Mouse (Mus musculus): ENCODE data around the gene Mllt1.

- no peak for TF ChIP-seq POLR2A (IDR thresholded peaks at IDR 0.05; ENCODE audit: insufficient read length, low read depth)
- no peak for TF ChIP-seq USF1 (IDR thresholded peaks at IDR 0.05; ENCODE audit: low read depth)
- TF ChIP-seq MYOG (IDR thresholded peaks at IDR 0.05; ENCODE audit: control insufficient read depth in 1 of 3, insufficient read depth in 1 of 3, insufficient read length in 2 of 3, low read depth in 2 of 3) = no peak
- no peak for TF ChIP-seq MYOD1 (IDR thresholded peaks at IDR 0.05; ENCODE audit: control insufficient read depth in 1 of 3, insufficient read length in 2 of 3, low read depth in 2 of 3)
- no peak for TF ChIP-seq REST (IDR thresholded peaks at IDR 0.05; ENCODE audit: insufficient read depth, insufficient read length)
- TF ChIP-seq MAX (IDR thresholded peaks at IDR 0.05; ENCODE audit: low read depth) = no peak
- no peak for TF ChIP-seq TCF12 (IDR thresholded peaks at IDR 0.05; ENCODE audit: insufficient read depth, poor library complexity, severe bottlenecking)
- no peak for TF ChIP-seq POLR2AphosphoS2 (IDR thresholded peaks at IDR 0.05; ENCODE audit: insufficient read length, low read depth)
- TF ChIP-seq E2F4 (IDR thresholded peaks at IDR 0.05; ENCODE audit: insufficient read depth) = no peak
Measured at GRCm38 (mm10) chr17:56902698-56903097, 32.5 kb downstream of the Mllt1 start.
